Mouse (Mus musculus) kidney, adult 2 months (tissue): ENCODE measurements around the gene Elmo1.

ENCODE experiments used
- CTCF ChIP-seq: fragments of 200-500 bp; conservative IDR thresholded peaks from 2 replicates; pipeline ENCODE4 v1.5.1; 2011; ENCODE audit warnings: low read depth, mild to moderate bottlenecking, control low read depth, low read length, moderate library complexity, mixed read lengths; ENCODE audit not compliant: insufficient read depth, insufficient read length
- POLR2A ChIP-seq: fragments of 200-500 bp; IDR thresholded peaks from one replicate; pipeline ENCODE4 v1.6.1; 2011; ENCODE audit warnings: low read depth, low read length, control low read depth

- no peak for TF ChIP-seq POLR2A
- TF ChIP-seq CTCF = no peak
Observed at GRCm38 (mm10) chr13:20046406-20046805, 44.0 kb upstream of the Elmo1 start.
